Mouse (Mus musculus): Measurements from ENCODE around the gene Ptdss2.

DNA sequence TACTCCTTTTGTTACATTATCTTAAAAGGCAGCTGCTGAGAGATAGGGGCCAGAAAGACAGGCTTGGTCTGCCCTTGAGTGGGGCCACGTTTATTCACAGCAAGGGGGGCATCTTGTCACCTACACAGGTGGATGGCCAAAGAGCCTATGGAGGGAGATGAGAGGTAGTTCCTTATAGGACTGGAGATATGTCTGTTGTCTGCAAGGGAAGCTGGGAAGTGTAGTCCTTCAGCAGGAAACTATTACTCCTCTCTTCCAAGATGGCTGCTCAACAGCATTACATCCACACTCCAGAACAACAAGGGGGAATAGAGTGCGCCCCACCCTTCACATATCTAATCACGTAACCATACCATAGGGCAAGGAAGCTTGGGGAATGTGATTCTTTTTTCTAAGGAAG is 2.7 kb upstream of the Ptdss2 start:
- TF ChIP-seq CTCF (IDR thresholded peaks at IDR 0.05; ENCODE audit: control insufficient read depth, insufficient read depth, insufficient replicate concordance, low read depth, low read length) (no peak), POLR2A (IDR thresholded peaks at IDR 0.05; ENCODE audit: control insufficient read depth, low read depth, low read length) (no peak)
